Mouse (Mus musculus): ENCODE measurements at regions not wholly inside any gene's neighbourhood (a gene's known extent, or its start where the extent isn't known, plus 50 kb on each side); places are given as distances from the start of the nearest gene placed in this dataset.

GRCm38 (mm10) chr12:51278358-51278757 is 69.5 kb upstream of the G2e3 start:
- no peak for TF ChIP-seq POLR2A (IDR thresholded peaks at IDR 0.05; ENCODE audit: insufficient read depth, low read length)
- TF ChIP-seq CTCF (IDR thresholded peaks at IDR 0.05; ENCODE audit: low read depth, low read length): no peak
